Mouse (Mus musculus) embryonic facial prominence, embryonic 10.5 days (tissue): ENCODE measurements at regions not wholly inside any gene's neighbourhood (a gene's known extent, or its start where the extent isn't known, plus 50 kb on each side); places are given as distances from the start of the nearest gene placed in this dataset.

Experiments
- DNase-seq: peaks from one replicate; pipeline ENCODE4 v3.0.0-alpha.2; 2017; ENCODE audit warnings: low spot score
- H3K27ac ChIP-seq: fragments of 300-500 bp; sonication (generic); replicated peaks from 2 replicates; pipeline ENCODE4 v1.5.1; 2016; ENCODE audit warnings: mild to moderate bottlenecking
- H3K27me3 ChIP-seq: fragments of 300-500 bp; sonication (generic); replicated peaks from 2 replicates; pipeline ENCODE4 v1.6.1; 2016; ENCODE audit warnings: low read depth, mild to moderate bottlenecking; ENCODE audit not compliant: poor library complexity, severe bottlenecking
- H3K36me3 ChIP-seq: fragments of 300-500 bp; sonication (generic); replicated peaks from 2 replicates; pipeline ENCODE4 v1.6.1; 2016; ENCODE audit warnings: mild to moderate bottlenecking, moderate library complexity
- H3K4me1 ChIP-seq: fragments of 300-500 bp; sonication (generic); 2 replicates; pipeline ENCODE4 v1.6.1; 2016
- H3K4me3 ChIP-seq: fragments of 300-500 bp; sonication (generic); 2 replicates; pipeline ENCODE4 v1.5.1; 2016; ENCODE audit warnings: mild to moderate bottlenecking, moderate library complexity
- H3K9me3 ChIP-seq: fragments of 300-500 bp; sonication (generic); 2 replicates; pipeline ENCODE4 v1.6.1; 2016; ENCODE audit warnings: mild to moderate bottlenecking
- WGBS: fragments of 180-500 bp; shearing (Covaris S2); methylation state at CpG from one replicate; pipeline ENCODE4 v1.1.7; 2016; 5-methylcytosine and 5-hydroxymethylcytosine counted together

- Histone ChIP-seq H3K27me3 (no peaks in the 10 kb centered on the region), H3K4me3 (no peak overlapping the region), H3K4me1 (peaks cover 21% of the 10 kb centered on the region), H3K36me3 (no peaks in the 10 kb centered on the region), H3K9me3 (no peaks in the 10 kb centered on the region), H3K27ac (no peak overlapping the region)
- DNase-seq: no peak
- 74% methylated on average over 3 of the region's 3 CpGs for WGBS
These were observed 68.1 kb upstream of the Ppm1j start for GRCm38 (mm10) chr3:104712711-104713110.

GRCm38 (mm10) chr3:104713836-104714631 is 66.8 kb upstream of the Ppm1j start:
- H3K9me3 ChIP-seq: no peaks in the 10 kb centered on the region
- peak overlapping the region; percentile 35 for H3K4me3 ChIP-seq
- H3K27me3 ChIP-seq: no peaks in the 10 kb centered on the region
- peak; percentile 81 for DNase-seq
- no peak overlapping the region for H3K27ac ChIP-seq
- WGBS: 28% methylated on average over 8 of the region's 8 CpGs
- peaks cover 11% of the 10 kb centered on the region for H3K4me1 ChIP-seq
- H3K36me3 ChIP-seq: no peaks in the 10 kb centered on the region

GRCm38 (mm10) chr3:104714679-104715326 is 66.1 kb upstream of the Ppm1j start:
- H3K4me1 ChIP-seq: peaks cover 11% of the 10 kb centered on the region
- no peaks in the 10 kb centered on the region for H3K27me3 ChIP-seq
- DNase-seq: peak; percentile 74
- no peaks in the 10 kb centered on the region for H3K9me3 ChIP-seq
- peak overlapping the region; percentile 35 for H3K4me3 ChIP-seq
- no peaks in the 10 kb centered on the region for H3K36me3 ChIP-seq
- no peak overlapping the region; the same call in 1 of the 2 replicates for H3K27ac ChIP-seq
- WGBS: 53% methylated on average over 11 of the region's 11 CpGs
